Mouse (Mus musculus) neutrophil, adult 59 days (primary cell): ENCODE data around the gene Pih1d2. TPM values are rescaled to one million over a fixed set of nuclear protein-coding genes. Genes with fewer than 3 reads are reported as not detected.

Source experiments
- total RNA-seq, 2 experiments: library from RNA; stranded (reverse); gene quantifications; 1 replicate in 1 of 2; 2 replicates in 1 of 2; pipeline ENCODE4 v1.2.4; 2023

Pih1d2 gene
- under 1 TPM in 1 of 2 experiments, not detected in 1; 0.33 TPM for total RNA-seq

GRCm38 (mm10) chr9:50616766-50617603, at the start of gene Pih1d2, which contains the start of gene Nkapd1:
Gene Pih1d2 (plus strand): TSS chr9:50617321.
Gene Nkapd1 (minus strand): TSS chr9:50617464.

GRCm38 (mm10) chr9:50603189-50603997, 13.7 kb upstream of the Pih1d2 start, which contains the start of the genes Sdhd and Timm8b:
Gene Sdhd (minus strand): TSS chr9:50603812.
Gene Timm8b (plus strand): TSS chr9:50603910.

GRCm38 (mm10) chr9:50659392-50660217, 42.5 kb downstream of the Pih1d2 start, which contains the start of gene Dlat:
Gene Dlat (minus strand): TSS chr9:50659780.

Other genes starting within 250 kb of the Pih1d2 start
- gene Plet1, start 122.8 kb upstream of the Pih1d2 start, total RNA-seq, result not detected
- gene Pts, start 88.6 kb upstream of the Pih1d2 start, total RNA-seq, result 10 to 100 TPM; 43.3 to 51.7 TPM
- 1 to 10 TPM; 5.0 to 6.4 TPM for gene Il18, start 62.5 kb upstream of the Pih1d2 start, total RNA-seq
- 1 to 10 TPM in 1 of 2 experiments, under 1 TPM in 1; 0.97 to 1.2 TPM for gene Bco2, start 62.1 kb upstream of the Pih1d2 start, total RNA-seq
- gene Tex12, start 56.0 kb upstream of the Pih1d2 start, total RNA-seq, result not detected
- gene Sdhd, start 13.5 kb upstream of the Pih1d2 start, total RNA-seq, result 10 to 100 TPM; 80.6 to 81.3 TPM
- 10 to 100 TPM; 51.8 to 58.1 TPM for gene Timm8b, start 13.4 kb upstream of the Pih1d2 start, total RNA-seq
- 10 to 100 TPM; 11.6 to 15.6 TPM for gene Nkapd1, start 143 bp downstream of the Pih1d2 start, total RNA-seq
- 10 to 100 TPM; 16.8 to 19.7 TPM for gene Dlat, start 42.5 kb downstream of the Pih1d2 start, total RNA-seq
- not detected for gene Dixdc1, start 122.2 kb downstream of the Pih1d2 start, total RNA-seq
- not detected for gene 2310030G06Rik, start 129.2 kb downstream of the Pih1d2 start, total RNA-seq
- 1 to 10 TPM; 1.4 to 2.1 TPM for gene Cryab, start 134.0 kb downstream of the Pih1d2 start, total RNA-seq
- gene Hspb2, start 135.0 kb downstream of the Pih1d2 start, total RNA-seq, result not detected
- gene Fdxacb1, start 150.9 kb downstream of the Pih1d2 start, total RNA-seq, result 1 to 10 TPM; 4.1 to 8.1 TPM
- 10 to 100 TPM; 12.7 to 14.5 TPM for gene Alg9, start 157.7 kb downstream of the Pih1d2 start, total RNA-seq
- 1 to 10 TPM; 7.9 to 9.5 TPM for gene 1110032A03Rik, start 158.2 kb downstream of the Pih1d2 start, total RNA-seq
- gene Ppp2r1b, start 228.0 kb downstream of the Pih1d2 start, total RNA-seq, result 10 to 100 TPM; 24.1 to 27.8 TPM